Mouse (Mus musculus): ENCODE measurements around the gene Atp5g1. TPM values are rescaled to one million over a fixed set of nuclear protein-coding genes. Genes with fewer than 3 reads are reported as not detected.
A peak's percentile ranks its signal among the peaks of the same experiment; 100 is the strongest.

Gene Atp5g1
- polyA plus RNA-seq, 1 experiment from 2014 or later, result 1,068 TPM

- Histone ChIP-seq H3K9ac (replicated peaks; ENCODE audit: low read depth, low read length) (peak overlapping the region; percentile 68), H3K36me3 (ENCODE audit: control insufficient read depth, insufficient read depth, low read length) (peaks cover 7% of the 10 kb centered on the region), H3K27me3 (ENCODE audit: control insufficient read depth, insufficient read depth, low read length) (no peaks in the 10 kb centered on the region), H3K4me1 (ENCODE audit: control insufficient read depth, insufficient read depth, low read length) (peaks cover 7% of the 10 kb centered on the region), H3K4me2 (ENCODE audit: low read depth, low read length) (peak overlapping the region; percentile 70), H3K4me3 (ENCODE audit: low read depth, low read length) (peak overlapping the region; percentile 55), H3K27ac (ENCODE audit: low read depth, low read length) (no peak overlapping the region), H3K9me3 (ENCODE audit: control insufficient read depth, low read length) (no peaks in the 10 kb centered on the region)
- WGBS, result 9% methylated on average over 6 of the region's 6 CpGs
- ATAC-seq (ENCODE audit: low read depth), result no peak; the same call in 1 of the 2 replicates
Measured at GRCm38 (mm10) chr11:96035133-96035532, 40.3 kb downstream of the Atp5g1 start.

GRCm38 (mm10) chr11:96034596-96035052, 40.8 kb downstream of the Atp5g1 start, which contains the start of gene Snf8:
TSS of gene Snf8 (plus strand) at chr11:96034885.
- Histone ChIP-seq H3K36me3 (ENCODE audit: control insufficient read depth, insufficient read depth, low read length) (peaks cover 7% of the 10 kb centered on the region), H3K9ac (replicated peaks; ENCODE audit: low read depth, low read length) (peak within 1 kb of the TSS; percentile 68), H3K9me3 (ENCODE audit: control insufficient read depth, low read length) (no peaks in the 10 kb centered on the region), H3K27me3 (ENCODE audit: control insufficient read depth, insufficient read depth, low read length) (no peaks in the 10 kb centered on the region), H3K4me2 (ENCODE audit: low read depth, low read length) (peak within 1 kb of the TSS; percentile 70), H3K27ac (ENCODE audit: low read depth, low read length) (peak within 1 kb of the TSS; percentile 29), H3K4me3 (ENCODE audit: low read depth, low read length) (peak within 1 kb of the TSS; percentile 55), H3K4me1 (ENCODE audit: control insufficient read depth, insufficient read depth, low read length) (peaks cover 7% of the 10 kb centered on the region)
- under 1% methylated on average over 29 of the region's 29 CpGs for WGBS
- peak; percentile 75 for ATAC-seq (ENCODE audit: low read depth)

- Histone ChIP-seq H3K27me3 (ENCODE audit: control insufficient read depth, insufficient read depth, low read length) (no peaks in the 10 kb centered on the region), H3K9ac (replicated peaks; ENCODE audit: low read depth, low read length) (no peak overlapping the region), H3K4me3 (ENCODE audit: low read depth, low read length) (peak overlapping the region; percentile 55), H3K4me1 (ENCODE audit: control insufficient read depth, insufficient read depth, low read length) (peaks cover 7% of the 10 kb centered on the region), H3K4me2 (ENCODE audit: low read depth, low read length) (peak overlapping the region; percentile 70), H3K36me3 (ENCODE audit: control insufficient read depth, insufficient read depth, low read length) (peaks cover 5% of the 10 kb centered on the region), H3K27ac (ENCODE audit: low read depth, low read length) (no peak overlapping the region; the same call in 1 of the 2 replicates), H3K9me3 (ENCODE audit: control insufficient read depth, low read length) (no peaks in the 10 kb centered on the region)
- ATAC-seq (ENCODE audit: low read depth), result no peak
- 53% methylated on average over 8 of the region's 8 CpGs for WGBS
Measured at GRCm38 (mm10) chr11:96034116-96034515, 41.4 kb downstream of the Atp5g1 start.

GRCm38 (mm10) chr11:96033264-96033663, 42.2 kb downstream of the Atp5g1 start:
- Histone ChIP-seq H3K27ac (ENCODE audit: low read depth, low read length) (no peak overlapping the region), H3K4me2 (ENCODE audit: low read depth, low read length) (no peak overlapping the region), H3K4me1 (ENCODE audit: control insufficient read depth, insufficient read depth, low read length) (peaks cover 7% of the 10 kb centered on the region), H3K9me3 (ENCODE audit: control insufficient read depth, low read length) (no peaks in the 10 kb centered on the region), H3K36me3 (ENCODE audit: control insufficient read depth, insufficient read depth, low read length) (no peaks in the 10 kb centered on the region), H3K27me3 (ENCODE audit: control insufficient read depth, insufficient read depth, low read length) (no peaks in the 10 kb centered on the region), H3K4me3 (ENCODE audit: low read depth, low read length) (no peak overlapping the region), H3K9ac (replicated peaks; ENCODE audit: low read depth, low read length) (no peak overlapping the region)
- no peak for ATAC-seq (ENCODE audit: low read depth)
- WGBS, result 91% methylated on average over 2 of the region's 3 CpGs

- Histone ChIP-seq H3K27me3 (ENCODE audit: control insufficient read depth, insufficient read depth, low read length) (no peaks in the 10 kb centered on the region), H3K4me2 (ENCODE audit: low read depth, low read length) (no peak overlapping the region), H3K4me3 (ENCODE audit: low read depth, low read length) (no peak overlapping the region), H3K4me1 (ENCODE audit: control insufficient read depth, insufficient read depth, low read length) (peaks cover 7% of the 10 kb centered on the region), H3K27ac (ENCODE audit: low read depth, low read length) (no peak overlapping the region), H3K9ac (replicated peaks; ENCODE audit: low read depth, low read length) (no peak overlapping the region), H3K36me3 (ENCODE audit: control insufficient read depth, insufficient read depth, low read length) (no peaks in the 10 kb centered on the region), H3K9me3 (ENCODE audit: control insufficient read depth, low read length) (no peaks in the 10 kb centered on the region)
- no peak for ATAC-seq (ENCODE audit: low read depth)
- WGBS, result 75% methylated on average over 2 of the region's 2 CpGs
Measured at GRCm38 (mm10) chr11:96031701-96032100, 43.8 kb downstream of the Atp5g1 start.

GRCm38 (mm10) chr11:96030571-96030970, 44.9 kb downstream of the Atp5g1 start:
- no peak overlapping the region for H3K27ac ChIP-seq (ENCODE audit: low read depth, low read length)
- H3K9me3 ChIP-seq (ENCODE audit: control insufficient read depth, low read length), result no peaks in the 10 kb centered on the region
- H3K9ac ChIP-seq (replicated peaks; ENCODE audit: low read depth, low read length), result no peak overlapping the region
- WGBS, result 91% methylated on average over 3 of the region's 3 CpGs
- no peak for ATAC-seq (ENCODE audit: low read depth)
- no peak overlapping the region for H3K4me2 ChIP-seq (ENCODE audit: low read depth, low read length)
- no peaks in the 10 kb centered on the region for H3K27me3 ChIP-seq (ENCODE audit: control insufficient read depth, insufficient read depth, low read length)
- H3K36me3 ChIP-seq (ENCODE audit: control insufficient read depth, insufficient read depth, low read length), result no peaks in the 10 kb centered on the region
- H3K4me1 ChIP-seq (ENCODE audit: control insufficient read depth, insufficient read depth, low read length), result peaks cover 4% of the 10 kb centered on the region
- no peak overlapping the region for H3K4me3 ChIP-seq (ENCODE audit: low read depth, low read length)

GRCm38 (mm10) chr11:96028130-96028529, 47.3 kb downstream of the Atp5g1 start:
- ATAC-seq (ENCODE audit: low read depth), result no peak
- H3K9me3 ChIP-seq (ENCODE audit: control insufficient read depth, low read length), result no peaks in the 10 kb centered on the region
- no peak overlapping the region for H3K4me3 ChIP-seq (ENCODE audit: low read depth, low read length)
- no peak overlapping the region for H3K27ac ChIP-seq (ENCODE audit: low read depth, low read length)
- H3K36me3 ChIP-seq (ENCODE audit: control insufficient read depth, insufficient read depth, low read length), result no peaks in the 10 kb centered on the region
- 54% methylated on average over 5 of the region's 5 CpGs for WGBS
- H3K4me1 ChIP-seq (ENCODE audit: control insufficient read depth, insufficient read depth, low read length), result no peaks in the 10 kb centered on the region
- no peak overlapping the region for H3K9ac ChIP-seq (replicated peaks; ENCODE audit: low read depth, low read length)
- no peaks in the 10 kb centered on the region for H3K27me3 ChIP-seq (ENCODE audit: control insufficient read depth, insufficient read depth, low read length)
- H3K4me2 ChIP-seq (ENCODE audit: low read depth, low read length), result no peak overlapping the region

GRCm38 (mm10) chr11:96020622-96021021, 54.8 kb downstream of the Atp5g1 start:
- ATAC-seq (ENCODE audit: low read depth), result no peak
- H3K4me2 ChIP-seq (ENCODE audit: low read depth, low read length), result no peak overlapping the region
- H3K9me3 ChIP-seq (ENCODE audit: control insufficient read depth, low read length), result no peaks in the 10 kb centered on the region
- H3K9ac ChIP-seq (replicated peaks; ENCODE audit: low read depth, low read length), result no peak overlapping the region
- no peaks in the 10 kb centered on the region for H3K27me3 ChIP-seq (ENCODE audit: control insufficient read depth, insufficient read depth, low read length)
- H3K36me3 ChIP-seq (ENCODE audit: control insufficient read depth, insufficient read depth, low read length), result no peaks in the 10 kb centered on the region
- H3K27ac ChIP-seq (ENCODE audit: low read depth, low read length), result no peak overlapping the region
- no peak overlapping the region for H3K4me3 ChIP-seq (ENCODE audit: low read depth, low read length)
- 72% methylated on average over 4 of the region's 4 CpGs for WGBS
- H3K4me1 ChIP-seq (ENCODE audit: control insufficient read depth, insufficient read depth, low read length), result no peaks in the 10 kb centered on the region
